Mouse (Mus musculus): ENCODE results near the gene Ets1. TPM values are rescaled to one million over a fixed set of nuclear protein-coding genes. Genes with fewer than 3 reads are reported as not detected.

Gene Ets1
- polyA plus RNA-seq, 1 experiment, result 0.09 TPM

DNA sequence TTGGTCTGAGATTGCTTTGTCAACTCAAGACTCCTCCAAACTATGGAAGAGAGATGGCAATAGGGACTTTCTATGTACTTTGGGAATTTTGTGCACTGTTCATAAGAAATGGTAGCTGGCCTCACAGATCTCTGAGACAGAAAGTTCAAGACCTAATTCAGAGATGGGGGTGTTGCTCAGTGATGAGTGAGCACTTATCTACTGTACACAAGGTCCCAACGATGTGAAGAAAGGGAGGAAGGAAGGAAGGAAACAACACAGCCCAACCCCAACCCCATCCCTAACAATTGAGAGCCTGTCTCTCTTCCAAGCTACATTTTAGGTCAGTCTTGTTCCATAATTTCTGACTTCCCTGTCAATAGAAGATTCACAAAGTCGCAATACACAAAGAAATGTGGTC is 125.3 kb downstream of the Ets1 start:
- Histone ChIP-seq H3K27me3 (replicated peaks) (peaks cover 12% of the 10 kb centered on the region), H3K4me3 (replicated peaks) (no peak overlapping the region), H3K36me3 (replicated peaks; ENCODE audit: low read length) (no peaks in the 10 kb centered on the region), H3K4me1 (no peaks in the 10 kb centered on the region), H3K9me3 (no peaks in the 10 kb centered on the region)
- no peak for TF ChIP-seq FLI1 (IDR thresholded peaks at IDR 0.05; ENCODE audit: low read length)
- no peak for TF ChIP-seq GATA1 (IDR thresholded peaks at IDR 0.05; ENCODE audit: borderline replicate concordance, low read length)

DNA sequence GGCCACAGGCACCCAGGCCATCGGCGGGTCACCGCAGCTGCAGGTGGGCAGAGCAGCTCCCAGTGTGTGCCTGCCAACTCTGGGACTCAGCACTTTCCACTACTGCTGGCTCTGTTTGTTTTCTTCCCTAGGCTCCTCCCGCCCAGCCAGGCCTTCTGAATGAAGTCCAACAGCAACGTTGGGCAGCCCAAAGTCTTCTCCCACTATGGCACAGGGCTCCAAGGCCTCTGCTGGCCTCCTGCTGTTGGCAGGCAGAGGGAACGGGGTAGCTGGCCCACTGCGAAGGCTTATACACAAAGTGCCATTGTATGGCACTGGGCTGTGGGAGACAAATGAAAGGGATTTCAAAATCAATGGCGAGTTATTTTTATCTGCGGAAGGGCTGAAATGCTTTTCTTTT is 128.4 kb downstream of the Ets1 start:
- Histone ChIP-seq H3K27me3 (replicated peaks) (peaks cover 5% of the 10 kb centered on the region), H3K4me1 (no peaks in the 10 kb centered on the region), H3K9me3 (no peaks in the 10 kb centered on the region), H3K36me3 (replicated peaks; ENCODE audit: low read length) (no peaks in the 10 kb centered on the region), H3K4me3 (replicated peaks) (no peak overlapping the region)
- TF ChIP-seq GATA1 (IDR thresholded peaks at IDR 0.05; ENCODE audit: borderline replicate concordance, low read length), result no peak

DNA sequence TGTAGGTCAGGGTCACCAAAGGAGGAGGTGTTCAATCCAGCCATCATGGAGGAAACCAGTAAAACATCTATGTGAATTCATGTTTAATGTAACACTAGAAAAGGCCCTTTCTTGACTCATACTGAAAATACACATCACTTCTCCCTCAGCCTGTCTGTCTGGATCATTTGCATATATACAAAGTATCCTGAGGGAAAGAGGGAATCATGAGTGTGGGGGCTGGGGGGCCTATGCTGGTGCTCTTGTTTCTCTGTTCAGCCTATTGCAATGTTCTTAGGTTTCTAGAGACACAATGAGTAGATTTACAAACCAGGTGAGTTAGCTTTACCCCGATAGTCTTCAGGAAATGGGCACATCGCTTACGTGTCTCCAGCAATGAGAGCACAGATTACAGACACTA is 129.1 kb downstream of the Ets1 start:
- no peak for TF ChIP-seq FLI1 (IDR thresholded peaks at IDR 0.05; ENCODE audit: low read length)
- no peak for TF ChIP-seq GATA1 (IDR thresholded peaks at IDR 0.05; ENCODE audit: borderline replicate concordance, low read length)
- Histone ChIP-seq H3K27me3 (replicated peaks) (peaks cover 5% of the 10 kb centered on the region), H3K4me3 (replicated peaks) (no peak overlapping the region), H3K4me1 (no peaks in the 10 kb centered on the region), H3K9me3 (no peaks in the 10 kb centered on the region), H3K36me3 (replicated peaks; ENCODE audit: low read length) (no peaks in the 10 kb centered on the region)

DNA sequence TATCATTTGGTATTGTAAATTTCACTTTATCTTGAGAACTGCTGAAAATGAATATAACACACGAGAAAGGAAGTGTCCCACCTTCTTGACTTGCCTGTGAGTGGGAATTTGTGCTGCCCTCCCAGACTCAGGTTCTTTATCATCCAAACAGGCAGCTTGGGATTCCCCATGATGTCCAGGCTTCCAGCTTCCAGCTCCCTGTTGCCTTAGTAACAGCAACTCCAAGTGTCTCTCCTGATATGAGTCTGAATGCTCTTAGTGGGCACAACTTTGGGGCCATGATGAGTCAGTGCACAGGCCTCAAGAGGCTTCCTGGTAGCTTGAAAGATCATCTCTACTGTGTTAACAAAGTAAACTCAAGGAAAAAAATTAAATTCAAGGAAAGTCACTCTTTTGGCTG is 142.8 kb downstream of the Ets1 start:
- H3K4me3 ChIP-seq (replicated peaks), result no peak overlapping the region
- H3K36me3 ChIP-seq (replicated peaks; ENCODE audit: low read length), result no peaks in the 10 kb centered on the region
- peaks cover 9% of the 10 kb centered on the region for H3K27me3 ChIP-seq (replicated peaks)
- no peaks in the 10 kb centered on the region for H3K9me3 ChIP-seq
- TF ChIP-seq GATA1 (IDR thresholded peaks at IDR 0.05; ENCODE audit: borderline replicate concordance, low read length) (no peak), FLI1 (IDR thresholded peaks at IDR 0.05; ENCODE audit: low read length) (no peak)
- H3K4me1 ChIP-seq, result no peaks in the 10 kb centered on the region

DNA sequence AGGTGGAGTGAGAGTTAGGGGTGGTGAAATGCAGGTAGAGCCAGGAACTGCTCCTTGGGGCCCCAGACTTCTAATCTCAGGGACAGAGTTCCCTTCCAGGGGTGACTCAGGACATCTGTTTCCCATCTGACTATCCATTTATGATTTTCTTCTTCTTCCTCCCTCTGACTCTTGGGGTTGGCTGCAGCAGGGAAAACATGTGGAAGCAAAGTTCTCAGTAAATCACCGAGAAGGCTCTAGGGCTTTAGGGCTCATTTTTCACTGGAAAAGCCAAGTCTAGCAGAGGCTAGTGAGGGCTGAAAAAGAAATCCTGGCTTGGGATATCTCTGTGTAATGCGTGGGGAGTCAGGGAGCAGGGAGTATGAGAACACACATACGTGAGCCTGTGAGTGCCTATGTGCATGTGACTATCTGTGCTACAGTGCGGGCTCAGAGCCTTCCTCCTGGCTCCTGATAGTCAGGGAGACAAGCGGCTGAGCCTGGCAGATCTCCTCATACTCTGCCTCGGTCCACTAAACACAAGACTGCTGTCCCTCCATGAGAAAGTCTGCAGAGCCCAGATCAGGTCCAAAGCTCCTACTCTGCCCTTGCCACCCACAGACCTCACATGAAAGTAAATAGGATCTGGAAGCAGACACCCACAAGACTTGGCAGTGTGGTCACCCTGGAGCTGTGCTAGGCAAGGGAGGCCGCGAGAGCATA is 146.5 kb downstream of the Ets1 start:
- TF ChIP-seq FLI1 (IDR thresholded peaks at IDR 0.05; ENCODE audit: low read length) (no peak), GATA1 (IDR thresholded peaks at IDR 0.05; ENCODE audit: borderline replicate concordance, low read length) (no peak)
- no peaks in the 10 kb centered on the region for H3K9me3 ChIP-seq

DNA sequence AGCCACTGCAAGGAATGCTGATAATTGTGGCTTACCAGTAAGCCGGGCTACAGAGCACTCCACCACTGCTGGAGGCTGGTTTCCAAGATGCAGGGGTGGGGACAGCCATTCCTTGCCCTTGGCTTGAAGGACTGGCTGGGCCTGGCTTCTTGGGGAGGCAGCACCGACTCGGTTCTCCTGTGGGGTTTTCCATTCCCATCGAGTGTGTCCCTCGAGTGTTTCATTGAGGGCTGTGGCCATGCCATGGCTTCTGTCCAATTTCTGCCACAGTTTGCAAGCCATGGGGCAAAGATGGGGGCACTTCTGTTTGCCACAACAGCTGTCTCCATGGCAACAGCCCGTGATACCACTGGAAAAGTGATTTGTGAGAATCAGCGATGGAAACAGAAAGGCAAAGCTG is 151.1 kb downstream of the Ets1 start:
- Histone ChIP-seq H3K27me3 (replicated peaks) (peaks cover 26% of the 10 kb centered on the region), H3K4me3 (replicated peaks) (no peak overlapping the region), H3K4me1 (peaks cover 5% of the 10 kb centered on the region; the same call in 1 of the 2 replicates), H3K36me3 (replicated peaks; ENCODE audit: low read length) (no peaks in the 10 kb centered on the region), H3K9me3 (no peaks in the 10 kb centered on the region)
- TF ChIP-seq FLI1 (IDR thresholded peaks at IDR 0.05; ENCODE audit: low read length) (no peak), GATA1 (IDR thresholded peaks at IDR 0.05; ENCODE audit: borderline replicate concordance, low read length) (no peak)

More for the DNA sequence above, 146.5 kb downstream of the Ets1 start:
- no peaks in the 10 kb centered on the region for H3K36me3 ChIP-seq (replicated peaks; ENCODE audit: low read length)
- H3K4me1 ChIP-seq, result no peaks in the 10 kb centered on the region
- H3K27me3 ChIP-seq (replicated peaks), result peaks cover 15% of the 10 kb centered on the region
- H3K4me3 ChIP-seq (replicated peaks), result no peak overlapping the region

DNA sequence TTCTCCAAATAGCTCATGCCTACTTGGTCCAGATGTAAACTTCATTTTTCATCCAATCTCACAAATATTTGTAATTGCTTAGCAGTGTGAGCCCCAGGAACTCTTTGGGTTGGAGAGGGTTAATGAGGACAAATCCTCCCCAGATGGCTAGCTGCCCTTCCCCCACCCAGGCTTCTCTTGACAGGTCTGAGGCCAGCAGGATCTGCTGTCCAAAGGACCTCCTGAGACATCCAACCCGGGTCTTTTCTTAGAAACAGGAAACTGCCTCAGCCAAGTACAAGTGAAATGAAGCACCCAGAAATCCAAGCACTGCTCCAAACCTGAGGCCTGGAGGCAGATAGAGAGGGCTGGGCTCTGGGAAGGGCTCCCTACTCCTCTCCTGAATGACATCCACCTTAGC is 151.6 kb downstream of the Ets1 start:
- Histone ChIP-seq H3K4me3 (replicated peaks) (no peak overlapping the region), H3K4me1 (peaks cover 5% of the 10 kb centered on the region; the same call in 1 of the 2 replicates), H3K27me3 (replicated peaks) (peaks cover 25% of the 10 kb centered on the region), H3K9me3 (no peaks in the 10 kb centered on the region), H3K36me3 (replicated peaks; ENCODE audit: low read length) (no peaks in the 10 kb centered on the region)
- TF ChIP-seq GATA1 (IDR thresholded peaks at IDR 0.05; ENCODE audit: borderline replicate concordance, low read length) (no peak), FLI1 (IDR thresholded peaks at IDR 0.05; ENCODE audit: low read length) (no peak)

DNA sequence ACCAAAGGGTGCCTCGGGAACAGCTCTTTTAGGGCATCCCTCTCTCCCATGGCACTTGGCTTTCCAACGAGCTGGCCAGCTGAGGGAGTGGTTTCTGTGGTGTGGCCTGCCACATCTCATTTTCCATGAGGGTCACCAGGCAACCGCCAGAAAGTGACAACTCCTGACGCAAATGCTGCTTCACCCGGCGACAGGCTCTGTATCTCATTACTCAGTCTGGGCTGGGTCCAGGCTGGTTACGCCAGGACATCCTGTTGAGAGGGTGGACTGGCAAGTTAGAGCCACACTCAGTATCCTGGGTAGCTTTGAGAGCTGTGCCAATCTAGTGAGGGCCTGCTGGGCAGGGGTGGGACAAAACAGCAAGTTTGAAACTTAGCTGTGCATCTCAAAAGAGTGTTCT is 153.3 kb downstream of the Ets1 start:
- Histone ChIP-seq H3K27me3 (replicated peaks) (peaks cover 26% of the 10 kb centered on the region), H3K36me3 (replicated peaks; ENCODE audit: low read length) (no peaks in the 10 kb centered on the region), H3K4me3 (replicated peaks) (no peak overlapping the region), H3K9me3 (no peaks in the 10 kb centered on the region), H3K4me1 (peaks cover 5% of the 10 kb centered on the region; the same call in 1 of the 2 replicates)
- TF ChIP-seq FLI1 (IDR thresholded peaks at IDR 0.05; ENCODE audit: low read length) (no peak), GATA1 (IDR thresholded peaks at IDR 0.05; ENCODE audit: borderline replicate concordance, low read length) (no peak)

DNA sequence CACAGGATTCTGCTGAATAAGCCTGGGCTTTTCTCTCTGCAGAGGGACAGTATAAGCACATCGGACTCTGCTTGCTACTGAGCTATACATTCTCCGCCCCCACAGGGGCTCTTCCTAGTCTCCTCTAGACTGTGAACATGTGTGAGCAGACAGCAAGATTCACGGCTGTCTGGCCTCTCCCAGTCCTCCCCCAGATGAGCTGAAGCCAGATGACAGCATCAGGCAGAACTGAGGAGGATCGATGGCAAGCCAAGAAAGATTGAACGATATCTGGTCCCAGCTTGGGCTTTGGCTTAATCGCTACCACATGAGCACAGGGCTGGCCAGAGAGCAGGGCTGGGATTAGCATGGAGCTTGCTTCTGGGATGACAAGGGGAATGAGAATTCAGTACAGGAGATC is 155.7 kb downstream of the Ets1 start:
- Histone ChIP-seq H3K4me1 (peaks cover 5% of the 10 kb centered on the region; the same call in 1 of the 2 replicates), H3K27me3 (replicated peaks) (peaks cover 22% of the 10 kb centered on the region), H3K9me3 (no peaks in the 10 kb centered on the region), H3K4me3 (replicated peaks) (no peak overlapping the region), H3K36me3 (replicated peaks; ENCODE audit: low read length) (no peaks in the 10 kb centered on the region)
- TF ChIP-seq FLI1 (IDR thresholded peaks at IDR 0.05; ENCODE audit: low read length), result no peak
- TF ChIP-seq GATA1 (IDR thresholded peaks at IDR 0.05; ENCODE audit: borderline replicate concordance, low read length), result no peak

DNA sequence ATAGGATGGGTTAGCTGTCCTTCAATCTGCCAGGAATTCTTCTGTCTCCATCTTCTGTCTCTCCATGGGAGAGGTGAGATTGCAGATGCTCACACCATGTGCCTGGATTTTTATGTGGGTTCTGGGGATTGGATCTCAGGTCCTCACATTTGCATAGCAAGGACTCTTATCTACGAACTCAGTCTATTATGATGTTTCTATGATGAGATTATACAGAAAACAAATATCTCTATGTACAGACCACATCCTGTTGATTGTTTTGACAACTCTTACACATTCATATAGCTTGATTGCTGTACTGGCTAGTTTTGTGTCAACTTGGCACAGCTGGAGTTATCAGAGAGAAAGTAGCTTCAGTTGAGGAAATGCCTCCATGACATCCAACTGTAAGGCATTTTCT is 162.2 kb downstream of the Ets1 start:
- Histone ChIP-seq H3K27me3 (replicated peaks) (peaks cover 4% of the 10 kb centered on the region), H3K4me3 (replicated peaks) (no peak overlapping the region), H3K4me1 (no peaks in the 10 kb centered on the region), H3K36me3 (replicated peaks; ENCODE audit: low read length) (no peaks in the 10 kb centered on the region), H3K9me3 (no peaks in the 10 kb centered on the region)
- TF ChIP-seq FLI1 (IDR thresholded peaks at IDR 0.05; ENCODE audit: low read length) (no peak), GATA1 (IDR thresholded peaks at IDR 0.05; ENCODE audit: borderline replicate concordance, low read length) (no peak)
